Mouse (Mus musculus): ENCODE data around the gene Jagn1. TPM values are rescaled to one million over a fixed set of nuclear protein-coding genes. Genes with fewer than 3 reads are reported as not detected.

The Jagn1 gene
- total and polyA plus RNA-seq, 3 experiments, result 80.6 to 95.6 TPM; not detected in 1

DNA sequence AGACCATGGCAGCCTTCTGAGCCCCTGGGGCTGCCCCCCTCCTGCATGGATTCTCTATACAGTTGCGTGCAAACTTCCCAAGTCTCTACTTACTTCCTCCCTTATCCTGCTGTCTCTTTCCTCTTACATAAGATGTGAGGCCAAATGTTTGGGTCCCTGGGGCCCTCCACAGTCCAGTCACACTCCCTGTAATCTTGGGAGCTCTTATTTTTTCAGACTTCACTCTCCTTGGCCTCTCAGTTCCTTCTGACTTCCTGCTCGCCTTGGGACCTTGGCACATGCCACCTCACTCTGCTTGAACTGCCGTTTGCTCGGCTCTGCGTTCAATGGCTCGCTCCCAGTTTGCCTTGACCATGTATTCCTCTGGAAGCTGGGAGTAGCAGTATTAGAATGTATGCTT is 48.4 kb upstream of the Jagn1 start:
- H3K4me3 ChIP-seq (ENCODE audit: control insufficient read depth in 1 of 2, insufficient read depth in 1 of 2, low read depth in 2 of 2, low read length in 2 of 2), result no peak overlapping the region
- H3K36me3 ChIP-seq (ENCODE audit: control insufficient read depth in 1 of 2, insufficient read depth in 2 of 2, low read length in 2 of 2), result peaks cover 0 to 7% of the 10 kb centered on the region in 2 experiments; a peak in 2 of 4 replicates
- H3K4me1 ChIP-seq (ENCODE audit: control insufficient read depth in 1 of 2, insufficient read depth in 2 of 2, low read length in 2 of 2), result no peaks in the 10 kb centered on the region
- H3K9me3 ChIP-seq (replicated peaks; ENCODE audit: insufficient read depth, low read length), result no peaks in the 10 kb centered on the region
- H3K27me3 ChIP-seq (ENCODE audit: control insufficient read depth in 1 of 2, insufficient read depth in 2 of 2, low read length in 2 of 2), result no peaks in the 10 kb centered on the region
- TF ChIP-seq ELF1 (IDR thresholded peaks at IDR 0.05; ENCODE audit: low read depth, low read length) (no peak), USF2 (IDR thresholded peaks at IDR 0.05; ENCODE audit: borderline replicate concordance in 1 of 2, insufficient read depth in 1 of 2, low read depth in 1 of 2, low read length in 2 of 2) (no peak), MEF2A (IDR thresholded peaks at IDR 0.05; ENCODE audit: extremely low read depth, insufficient replicate concordance, low read depth, low read length, poor library complexity, severe bottlenecking) (no peak), MYC (IDR thresholded peaks at IDR 0.05; ENCODE audit: low read depth, low read length) (no peak), RAD21 (IDR thresholded peaks at IDR 0.05; ENCODE audit: low read depth, low read length) (no peak), SIN3A (IDR thresholded peaks at IDR 0.05; ENCODE audit: low read length) (no peak), TBP (IDR thresholded peaks at IDR 0.05; ENCODE audit: low read depth, low read length) (no peak), CHD2 (IDR thresholded peaks at IDR 0.05; ENCODE audit: low read length) (no peak)
- H3K9ac ChIP-seq (ENCODE audit: control insufficient read depth, low read depth, low read length, poor library complexity, severe bottlenecking), result no peak overlapping the region
- no peaks in the 10 kb centered on the region for H3K79me2 ChIP-seq (ENCODE audit: control insufficient read depth, insufficient read depth, low read length, poor library complexity)
- no peak for DNase-seq (ENCODE audit: low read depth, low spot score)
- H3K27ac ChIP-seq (ENCODE audit: control insufficient read depth, low read depth, low read length), result no peak overlapping the region

DNA sequence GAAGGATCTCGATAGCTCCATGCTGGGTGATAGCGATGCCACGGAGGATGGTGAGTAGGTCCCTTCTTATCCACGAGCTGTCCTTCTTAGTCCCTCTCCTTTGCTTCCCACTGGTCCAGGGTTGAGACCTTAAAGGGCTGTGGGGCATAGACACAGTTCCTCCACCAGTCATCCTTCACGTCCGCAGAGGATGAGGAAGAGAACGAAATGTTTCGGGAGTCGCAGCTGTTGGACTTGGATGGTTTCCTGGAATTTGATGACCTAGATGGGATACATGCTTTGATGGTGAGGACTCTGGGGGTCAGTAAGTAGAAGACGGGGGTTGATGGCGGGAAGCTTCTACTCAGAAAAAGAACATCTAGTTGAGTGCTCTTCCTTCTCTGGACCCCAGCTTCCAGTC is 47.6 kb upstream of the Jagn1 start:
- Histone ChIP-seq H3K27me3 (ENCODE audit: control insufficient read depth in 1 of 2, insufficient read depth in 2 of 2, low read length in 2 of 2) (no peaks in the 10 kb centered on the region), H3K9me3 (replicated peaks; ENCODE audit: insufficient read depth, low read length) (no peaks in the 10 kb centered on the region), H3K79me2 (ENCODE audit: control insufficient read depth, insufficient read depth, low read length, poor library complexity) (no peaks in the 10 kb centered on the region), H3K27ac (ENCODE audit: control insufficient read depth, low read depth, low read length) (no peak overlapping the region), H3K4me3 (ENCODE audit: control insufficient read depth in 1 of 2, insufficient read depth in 1 of 2, low read depth in 2 of 2, low read length in 2 of 2) (no peak overlapping the region), H3K36me3 (ENCODE audit: control insufficient read depth in 1 of 2, insufficient read depth in 2 of 2, low read length in 2 of 2) (peaks cover 0 to 5% of the 10 kb centered on the region in 2 experiments; a peak in 2 of 4 replicates), H3K9ac (ENCODE audit: control insufficient read depth, low read depth, low read length, poor library complexity, severe bottlenecking) (no peak overlapping the region), H3K4me1 (ENCODE audit: control insufficient read depth in 1 of 2, insufficient read depth in 2 of 2, low read length in 2 of 2) (no peaks in the 10 kb centered on the region)
- TF ChIP-seq CHD2 (IDR thresholded peaks at IDR 0.05; ENCODE audit: low read length) (no peak), POLR2AphosphoS5 (IDR thresholded peaks at IDR 0.05; ENCODE audit: borderline replicate concordance, low read depth, low read length) (no peak), BHLHE40 (IDR thresholded peaks at IDR 0.05; ENCODE audit: borderline replicate concordance, low read depth, low read length) (no peak), MYC (IDR thresholded peaks at IDR 0.05; ENCODE audit: low read depth, low read length) (no peak), ZNF384 (IDR thresholded peaks at IDR 0.05; ENCODE audit: low read depth, low read length) (no peak), KAT2A (conservative IDR thresholded peaks at IDR 0.05; ENCODE audit: low read depth, low read length) (no peak), MYB (IDR thresholded peaks at IDR 0.05; ENCODE audit: low read depth, low read length) (no peak), MAZ (IDR thresholded peaks at IDR 0.05; ENCODE audit: low read depth, low read length) (no peak), RCOR1 (IDR thresholded peaks at IDR 0.05; ENCODE audit: low read depth, low read length) (no peak), RAD21 (IDR thresholded peaks at IDR 0.05; ENCODE audit: low read depth, low read length) (no peak), MAFK (IDR thresholded peaks at IDR 0.05; ENCODE audit: borderline replicate concordance, low read depth, low read length) (no peak), SIN3A (IDR thresholded peaks at IDR 0.05; ENCODE audit: low read length) (no peak)
- DNase-seq (ENCODE audit: low read depth, low spot score), result no peak

All from MEL (cell line).